Mouse (Mus musculus) c-Kit-positive CD71-positive TER-119-positive erythroid progenitor cells, embryonic 14.5 days (primary cell): ENCODE measurements at regions not wholly inside any gene's neighbourhood (a gene's known extent, or its start where the extent isn't known, plus 50 kb on each side); places are given as distances from the start of the nearest gene placed in this dataset.

Experiments used
- DNase-seq: peaks from one replicate; pipeline ENCODE4 v3.0.0-alpha.2; 2013; ENCODE audit warnings: low spot score

DNA sequence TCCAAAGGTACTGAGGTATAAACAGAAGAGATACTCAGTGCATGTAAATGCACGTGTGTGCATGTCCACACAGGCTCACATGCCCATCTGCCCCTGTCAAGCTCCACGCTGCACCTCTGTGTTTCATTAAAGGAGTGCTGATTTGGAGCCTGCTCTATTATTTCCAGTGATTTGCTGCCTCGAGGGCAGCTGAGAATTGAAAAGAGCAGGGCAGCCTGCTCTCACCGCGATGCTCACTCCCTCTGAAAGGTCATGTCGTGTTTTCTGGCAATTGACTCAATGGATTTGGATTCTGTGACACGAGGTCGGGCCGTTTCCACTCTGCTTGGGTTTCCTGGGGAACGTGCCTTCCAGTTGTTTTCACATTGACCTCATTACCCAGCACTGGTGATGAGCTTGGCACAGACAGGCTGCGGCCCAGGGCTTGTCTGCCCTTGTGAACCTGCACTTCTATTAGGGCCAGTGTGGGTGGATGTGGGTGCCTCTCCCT lies 167.1 kb downstream of the Fam169b start:
- DNase-seq: no peak

DNA sequence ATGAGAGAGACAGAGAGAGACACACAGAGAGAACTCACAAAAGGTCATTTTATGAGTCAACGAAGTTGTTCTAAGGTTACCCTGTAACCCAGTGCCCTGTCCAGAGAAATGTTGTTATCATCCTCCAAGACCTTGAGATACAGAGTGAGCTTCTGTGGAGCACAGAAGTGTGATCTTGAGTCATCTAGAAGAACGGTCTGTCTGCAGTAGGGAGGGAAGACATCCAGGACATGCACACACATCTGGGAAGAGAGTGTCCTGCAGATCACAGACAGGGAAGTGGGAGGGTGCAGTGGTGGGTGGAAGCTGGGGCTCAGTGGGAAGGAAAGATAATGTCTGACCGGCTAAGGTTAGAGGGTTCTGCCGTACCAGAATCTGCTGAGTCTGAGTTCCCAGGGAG lies 155.3 kb downstream of the Fam169b start:
- no peak for DNase-seq

DNA sequence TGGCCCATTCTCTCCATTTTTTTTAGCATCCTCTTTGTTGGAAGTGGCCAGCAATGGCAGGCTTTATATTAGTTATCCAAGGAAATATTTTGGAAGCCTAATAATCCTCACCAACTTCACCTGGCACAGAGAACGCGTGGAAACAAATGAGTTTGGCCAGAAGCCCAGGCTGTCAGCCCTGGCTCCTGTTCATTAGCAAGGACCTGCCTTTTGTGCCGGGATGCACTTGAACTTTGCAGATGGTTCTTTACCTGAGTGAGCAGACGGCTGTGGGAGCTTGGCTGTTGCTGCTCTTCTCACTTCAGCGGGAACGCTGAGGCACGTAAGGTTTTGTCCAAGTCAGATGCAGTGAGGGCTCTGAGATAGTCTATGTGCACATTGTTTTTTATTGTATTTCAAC lies 142.3 kb downstream of the Fam169b start:
- no peak for DNase-seq

DNA sequence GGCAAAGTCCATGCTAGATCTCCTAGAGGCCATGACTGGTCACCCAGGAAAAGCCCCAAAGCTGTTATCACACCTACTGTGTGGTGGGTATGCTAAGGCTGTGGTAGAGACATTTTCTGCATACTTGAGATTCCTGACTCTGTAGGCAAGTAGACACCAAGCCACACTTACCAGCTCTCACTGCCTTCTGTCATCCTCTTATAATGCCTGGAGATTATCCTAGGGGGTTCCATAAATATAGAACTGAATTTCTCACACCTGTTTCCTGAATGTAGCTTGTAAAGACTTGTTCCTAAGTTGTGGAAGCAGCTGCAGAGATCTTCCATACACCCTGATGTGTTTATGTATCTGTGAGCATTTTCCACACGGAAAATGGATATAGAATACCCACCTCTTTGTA lies 139.1 kb downstream of the Fam169b start:
- no peak for DNase-seq
